Mouse (Mus musculus): Measurements from ENCODE around the gene Itsn2. TPM values are rescaled to one million over a fixed set of nuclear protein-coding genes. Genes with fewer than 3 reads are reported as not detected.
"Not testable (repeated sequence)": the region's sequence is repeated elsewhere in the genome, so short reads cannot be mapped to it uniquely, and the experiment has no call there.

Itsn2 gene
- total and polyA plus RNA-seq, 2 experiments from 2014 or later, result 20.9 to 28.1 TPM

- H3K4me2 ChIP-seq (ENCODE audit: low read depth), result no peak overlapping the region
- no peak for ATAC-seq
- no peaks in the 10 kb centered on the region for H3K27me3 ChIP-seq (ENCODE audit: insufficient read depth, low read length)
- no peaks in the 10 kb centered on the region for H3K36me3 ChIP-seq (ENCODE audit: insufficient read depth)
- no peaks in the 10 kb centered on the region for H3K9me3 ChIP-seq (ENCODE audit: low read length)
- no peak for TF ChIP-seq CTCF (IDR thresholded peaks at IDR 0.05; ENCODE audit: low read depth)
- WGBS, result 85% methylated on average over 2 of the region's 2 CpGs
- H3K9ac ChIP-seq, result no peak overlapping the region
- H3K4me3 ChIP-seq (ENCODE audit: low read depth, low read length), result no peak overlapping the region
- H3K4me1 ChIP-seq (ENCODE audit: insufficient read depth), result no peaks in the 10 kb centered on the region
- no peak for DNase-seq
- H3K27ac ChIP-seq (ENCODE audit: low read depth, low read length), result no peak overlapping the region
Observed at GRCm38 (mm10) chr12:4688386-4688785, 95.9 kb downstream of the Itsn2 start.

GRCm38 (mm10) chr12:4689341-4689740 is 96.9 kb downstream of the Itsn2 start:
- H3K36me3 ChIP-seq (ENCODE audit: insufficient read depth), result no peaks in the 10 kb centered on the region
- no peak for DNase-seq
- TF ChIP-seq CTCF (IDR thresholded peaks at IDR 0.05; ENCODE audit: low read depth), result no peak
- H3K27me3 ChIP-seq (ENCODE audit: insufficient read depth, low read length), result no peaks in the 10 kb centered on the region
- no peak overlapping the region for H3K4me3 ChIP-seq (ENCODE audit: low read depth, low read length)
- 93% methylated on average over 14 of the region's 14 CpGs for WGBS
- no peak overlapping the region for H3K9ac ChIP-seq
- H3K27ac ChIP-seq (ENCODE audit: low read depth, low read length), result no peak overlapping the region
- no peak overlapping the region for H3K4me2 ChIP-seq (ENCODE audit: low read depth)
- no peaks in the 10 kb centered on the region for H3K4me1 ChIP-seq (ENCODE audit: insufficient read depth)
- ATAC-seq, result no peak
- H3K9me3 ChIP-seq (ENCODE audit: low read length), result no peaks in the 10 kb centered on the region

GRCm38 (mm10) chr12:4691193-4691592 is 98.8 kb downstream of the Itsn2 start:
- H3K36me3 ChIP-seq (ENCODE audit: insufficient read depth), result no peaks in the 10 kb centered on the region

GRCm38 (mm10) chr12:4694534-4694933 is 102.1 kb downstream of the Itsn2 start:
- Histone ChIP-seq H3K27ac (ENCODE audit: low read depth, low read length) (no peak overlapping the region), H3K4me3 (ENCODE audit: low read depth, low read length) (no peak overlapping the region), H3K36me3 (ENCODE audit: insufficient read depth) (peaks cover 18% of the 10 kb centered on the region), H3K27me3 (ENCODE audit: insufficient read depth, low read length) (no peaks in the 10 kb centered on the region), H3K4me2 (ENCODE audit: low read depth) (no peak overlapping the region), H3K9me3 (ENCODE audit: low read length) (no peaks in the 10 kb centered on the region), H3K4me1 (ENCODE audit: insufficient read depth) (no peaks in the 10 kb centered on the region), H3K9ac (no peak overlapping the region)
- no peak for TF ChIP-seq CTCF (IDR thresholded peaks at IDR 0.05; ENCODE audit: low read depth)
- 83% methylated on average over 1 of the region's 1 CpGs for WGBS
- DNase-seq, result no peak
- ATAC-seq, result no peak

More at GRCm38 (mm10) chr12:4691193-4691592, 98.8 kb downstream of the Itsn2 start:
- no peaks in the 10 kb centered on the region for H3K27me3 ChIP-seq (ENCODE audit: insufficient read depth, low read length)
- DNase-seq, result no peak
- no peak overlapping the region for H3K9ac ChIP-seq
- H3K4me1 ChIP-seq (ENCODE audit: insufficient read depth), result no peaks in the 10 kb centered on the region
- no peak for TF ChIP-seq CTCF (IDR thresholded peaks at IDR 0.05; ENCODE audit: low read depth)
- no peak overlapping the region for H3K4me2 ChIP-seq (ENCODE audit: low read depth)
- no peak overlapping the region for H3K4me3 ChIP-seq (ENCODE audit: low read depth, low read length)
- no peak for ATAC-seq
- WGBS, result 90% methylated on average over 3 of the region's 3 CpGs
- no peak overlapping the region for H3K27ac ChIP-seq (ENCODE audit: low read depth, low read length)
- H3K9me3 ChIP-seq (ENCODE audit: low read length), result no peaks in the 10 kb centered on the region

- not testable (repeated sequence) for H3K27me3 ChIP-seq (ENCODE audit: insufficient read depth, low read length); H3K4me1 ChIP-seq (ENCODE audit: insufficient read depth); H3K9ac ChIP-seq; H3K4me3 ChIP-seq (ENCODE audit: low read depth, low read length); H3K27ac ChIP-seq (ENCODE audit: low read depth, low read length); ATAC-seq; DNase-seq; H3K4me2 ChIP-seq (ENCODE audit: low read depth); H3K9me3 ChIP-seq (ENCODE audit: low read length)
- 73% methylated on average over 6 of the region's 6 CpGs for WGBS
- peaks cover 58% of the 10 kb centered on the region for H3K36me3 ChIP-seq (ENCODE audit: insufficient read depth)
Observed at GRCm38 (mm10) chr12:4705626-4706025, 113.2 kb downstream of the Itsn2 start.

- WGBS, result 89% methylated on average over 5 of the region's 5 CpGs
- H3K4me2 ChIP-seq (ENCODE audit: low read depth), result no peak overlapping the region
- ATAC-seq, result no peak
- H3K4me1 ChIP-seq (ENCODE audit: insufficient read depth), result no peaks in the 10 kb centered on the region
- H3K4me3 ChIP-seq (ENCODE audit: low read depth, low read length), result no peak overlapping the region
- H3K9ac ChIP-seq, result no peak overlapping the region
- no peak overlapping the region for H3K27ac ChIP-seq (ENCODE audit: low read depth, low read length)
- no peak for TF ChIP-seq CTCF (IDR thresholded peaks at IDR 0.05; ENCODE audit: low read depth)
- no peaks in the 10 kb centered on the region for H3K27me3 ChIP-seq (ENCODE audit: insufficient read depth, low read length)
- H3K9me3 ChIP-seq (ENCODE audit: low read length), result no peaks in the 10 kb centered on the region
- DNase-seq, result no peak
- H3K36me3 ChIP-seq (ENCODE audit: insufficient read depth), result peaks cover 54% of the 10 kb centered on the region
Observed at GRCm38 (mm10) chr12:4706175-4706574, 113.7 kb downstream of the Itsn2 start.

GRCm38 (mm10) chr12:4706901-4707300 is 114.5 kb downstream of the Itsn2 start:
- WGBS, result 90% methylated on average over 10 of the region's 10 CpGs
- Histone ChIP-seq H3K27ac (ENCODE audit: low read depth, low read length) (no peak overlapping the region), H3K4me2 (ENCODE audit: low read depth) (no peak overlapping the region)

More at GRCm38 (mm10) chr12:4706901-4707300, 114.5 kb downstream of the Itsn2 start:
- Histone ChIP-seq H3K4me1 (ENCODE audit: insufficient read depth) (no peaks in the 10 kb centered on the region), H3K27me3 (ENCODE audit: insufficient read depth, low read length) (no peaks in the 10 kb centered on the region), H3K9me3 (ENCODE audit: low read length) (no peaks in the 10 kb centered on the region), H3K36me3 (ENCODE audit: insufficient read depth) (peaks cover 55% of the 10 kb centered on the region), H3K4me3 (ENCODE audit: low read depth, low read length) (no peak overlapping the region), H3K9ac (no peak overlapping the region)
- DNase-seq, result no peak
- ATAC-seq, result no peak
- no peak for TF ChIP-seq CTCF (IDR thresholded peaks at IDR 0.05; ENCODE audit: low read depth)

All from forebrain, postnatal 0 days (tissue).